Mouse (Mus musculus): Measurements from ENCODE around the gene Faap20.

Gene Faap20

GRCm38 (mm10) chr4:155249648-155250351 lies at the start of gene Faap20:
Faap20 (plus strand) TSS chr4:155249802.
- peak; percentile 87 for DNase-seq (ENCODE audit: low read depth, low spot score)

- no peak for DNase-seq (ENCODE audit: low read depth, low spot score)
These were observed 48.7 kb upstream of the Faap20 start for GRCm38 (mm10) chr4:155200861-155201390.

GRCm38 (mm10) chr4:155201764-155202163 lies 47.8 kb upstream of the Faap20 start:
- DNase-seq (ENCODE audit: low read depth, low spot score): no peak

- no peak for DNase-seq (ENCODE audit: low read depth, low spot score)
These were observed 43.7 kb upstream of the Faap20 start for GRCm38 (mm10) chr4:155205919-155206318.

DNA sequence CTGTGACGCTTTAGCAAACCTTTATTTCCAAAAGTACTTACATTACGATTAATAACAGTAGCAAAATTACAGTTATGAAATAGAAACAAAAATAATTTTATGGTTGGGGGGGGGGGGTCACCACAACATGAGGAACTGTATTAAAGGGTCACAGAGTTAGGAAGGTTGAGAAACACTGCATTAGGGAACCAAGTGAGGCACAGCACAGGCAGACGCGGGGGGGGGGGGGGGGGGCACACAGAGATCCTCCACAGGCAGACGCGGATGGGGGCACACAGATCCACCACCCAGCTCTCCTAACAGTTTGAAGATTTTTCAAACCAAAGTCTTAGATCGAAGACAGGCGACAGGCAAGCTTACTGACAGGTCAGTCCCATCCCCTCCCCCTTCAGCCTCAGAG lies 43.1 kb upstream of the Faap20 start:
- DNase-seq (ENCODE audit: low read depth, low spot score): no peak

DNA sequence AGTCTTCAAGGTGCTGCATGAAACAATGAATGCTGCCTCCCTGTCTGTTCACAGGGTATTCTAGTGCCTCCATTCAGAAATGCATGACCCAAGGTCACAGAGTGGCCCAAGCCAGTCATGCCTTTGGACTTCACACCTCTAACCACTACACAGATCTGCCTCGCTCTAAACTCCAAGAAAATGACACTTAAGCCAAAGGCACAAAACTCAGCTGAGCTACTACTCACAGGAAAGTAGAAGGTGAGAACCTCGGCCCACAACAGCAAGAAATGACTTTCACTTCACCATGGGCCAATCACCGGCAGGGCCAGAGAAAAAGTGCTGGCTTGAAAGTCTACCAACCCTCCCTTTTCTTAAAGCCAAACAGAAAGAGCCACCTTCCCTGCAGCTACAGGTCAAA lies 41.8 kb upstream of the Faap20 start:
- no peak for DNase-seq (ENCODE audit: low read depth, low spot score)

GRCm38 (mm10) chr4:155208613-155209012 lies 41.0 kb upstream of the Faap20 start:
- DNase-seq (ENCODE audit: low read depth, low spot score): no peak

- no peak for DNase-seq (ENCODE audit: low read depth, low spot score)
These were observed 40.5 kb upstream of the Faap20 start for GRCm38 (mm10) chr4:155209079-155209478.

DNA sequence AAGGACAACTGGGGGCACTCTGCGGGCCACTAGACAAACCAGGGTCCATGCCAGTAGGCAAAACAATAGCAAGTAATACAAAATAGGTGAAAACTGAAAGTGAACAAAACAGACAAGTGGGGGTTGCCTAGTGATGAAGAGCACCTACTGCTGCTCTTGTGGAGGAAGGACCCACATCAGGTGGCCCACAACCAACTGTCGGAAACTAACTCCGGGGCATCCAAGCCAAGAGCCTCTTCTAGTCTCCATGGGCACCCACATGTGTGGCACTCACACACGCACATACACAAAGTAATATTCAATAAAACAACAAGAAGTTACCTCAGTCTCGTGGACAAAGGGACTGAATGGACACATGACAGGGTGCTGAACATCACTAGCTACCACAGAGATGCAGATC lies 40.1 kb upstream of the Faap20 start:
- no peak for DNase-seq (ENCODE audit: low read depth, low spot score)

DNA sequence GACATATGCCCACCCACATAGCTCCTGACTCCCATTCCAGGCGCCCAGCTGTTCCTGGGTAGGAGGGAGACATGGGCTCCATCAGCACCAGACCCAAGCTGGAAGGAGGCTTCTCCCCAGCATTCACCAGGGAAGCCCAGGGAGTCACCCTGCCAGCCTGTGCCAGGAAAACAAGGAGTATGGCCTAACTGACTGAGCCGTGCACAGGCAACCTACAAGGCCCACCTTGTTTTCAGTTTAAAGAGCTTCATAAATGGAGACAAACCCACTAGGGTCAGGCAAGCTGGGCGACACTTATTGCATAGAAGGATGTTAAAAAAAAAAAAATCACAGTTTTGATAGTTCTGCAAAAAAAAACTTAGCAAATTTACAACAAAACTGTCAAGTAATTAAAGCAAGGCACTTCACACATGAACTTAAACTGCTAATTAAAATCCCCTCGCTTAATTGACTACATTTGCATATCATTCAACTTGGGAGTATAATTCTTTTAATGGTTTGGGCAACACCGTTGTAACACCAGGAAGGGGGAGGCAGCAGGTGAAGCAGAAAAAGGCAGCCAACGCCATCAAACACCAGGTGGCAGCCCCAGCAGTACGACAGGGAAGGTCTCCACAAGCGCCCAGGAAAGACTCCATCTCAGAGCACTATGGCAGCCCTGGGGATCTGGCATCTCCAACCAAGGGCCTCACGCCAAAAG lies 36.4 kb upstream of the Faap20 start:
- no peak for DNase-seq (ENCODE audit: low read depth, low spot score)

- no peak for DNase-seq (ENCODE audit: low read depth, low spot score)
These were observed 35.9 kb upstream of the Faap20 start for GRCm38 (mm10) chr4:155213752-155214054.

DNA sequence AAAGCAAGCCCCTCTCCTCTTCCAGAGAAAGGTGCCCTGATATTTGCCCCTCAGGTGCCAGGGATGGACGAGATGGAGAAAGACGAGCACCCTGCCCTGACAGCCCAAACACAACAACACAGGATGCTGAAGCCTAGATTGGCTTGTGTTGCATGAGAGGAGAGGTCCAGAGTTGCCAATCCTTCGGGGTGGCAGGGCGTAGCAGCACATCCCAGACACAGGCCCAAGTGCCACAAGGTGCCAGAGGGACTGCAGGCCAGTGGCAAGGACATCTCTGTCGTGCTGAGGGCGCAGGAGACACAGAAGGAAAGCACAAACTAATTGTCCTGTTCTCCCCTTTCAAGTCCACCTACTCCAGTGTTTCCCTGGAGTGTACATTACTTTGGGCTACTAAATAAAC lies 35.4 kb upstream of the Faap20 start:
- DNase-seq (ENCODE audit: low read depth, low spot score): no peak

DNA sequence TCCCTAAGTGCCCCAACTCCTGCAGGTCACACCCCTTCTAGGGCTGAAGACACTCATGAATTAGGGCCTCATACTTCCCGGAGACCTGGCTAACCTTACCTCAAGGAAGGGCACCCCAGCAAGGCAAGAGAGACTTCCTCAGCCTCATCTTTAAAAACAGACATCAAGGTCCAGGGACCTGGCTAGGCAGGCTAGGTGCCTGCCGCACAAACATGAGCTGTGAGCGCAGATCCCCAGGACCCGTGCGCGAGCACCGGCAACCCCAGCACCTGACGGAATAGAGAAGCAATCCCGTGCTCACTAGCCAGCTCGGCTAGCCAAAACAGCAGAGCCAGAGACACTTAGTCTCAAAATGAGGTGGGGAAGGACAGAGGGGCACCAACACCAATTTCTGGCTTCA lies 34.8 kb upstream of the Faap20 start:
- DNase-seq (ENCODE audit: low read depth, low spot score): no peak

- DNase-seq (ENCODE audit: low read depth, low spot score): no peak
These were observed 34.4 kb upstream of the Faap20 start for GRCm38 (mm10) chr4:155215203-155215602.

DNA sequence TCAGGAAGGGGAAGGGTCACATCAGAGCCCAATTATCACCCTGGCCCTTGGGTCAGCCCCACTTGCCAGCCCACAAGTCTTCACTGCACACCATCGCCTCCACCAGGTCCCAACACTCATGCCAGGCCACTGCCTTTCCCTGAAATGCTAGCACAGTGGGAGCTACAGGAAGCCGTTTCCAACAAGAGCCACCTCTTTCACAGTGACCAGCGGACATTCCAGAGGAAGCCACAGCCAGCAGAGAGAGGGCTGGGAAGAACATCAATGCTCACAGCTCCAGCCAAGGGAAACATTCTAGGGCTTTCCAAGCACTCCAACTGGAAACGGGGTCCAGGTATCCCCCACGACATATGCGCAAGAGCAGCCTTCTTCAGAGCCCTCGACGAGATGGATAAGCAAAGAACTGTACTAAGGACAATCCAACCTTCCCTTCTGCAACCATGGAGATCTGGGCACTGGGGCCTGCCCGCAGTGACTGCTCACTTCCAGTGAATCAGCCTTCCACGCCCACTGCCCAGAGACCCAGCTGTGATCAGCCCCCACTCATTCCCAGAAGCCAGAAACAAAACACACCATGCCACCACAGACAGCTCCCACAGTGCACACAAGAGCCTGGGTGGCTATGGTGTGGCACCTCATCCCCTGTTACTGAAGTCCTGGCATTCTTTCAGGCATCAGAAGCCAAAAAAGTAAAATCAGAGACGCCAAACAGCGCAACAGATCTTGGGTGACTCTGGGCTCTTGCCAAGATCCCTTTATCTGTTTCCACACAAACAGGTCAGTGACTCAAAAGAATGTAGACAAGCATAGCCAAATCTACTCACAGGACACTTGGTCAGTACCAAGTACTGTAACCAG lies 33.6 kb upstream of the Faap20 start:
- DNase-seq (ENCODE audit: low read depth, low spot score): no peak

GRCm38 (mm10) chr4:155217241-155218103 lies 32.1 kb upstream of the Faap20 start:
- DNase-seq (ENCODE audit: low read depth, low spot score): no peak

GRCm38 (mm10) chr4:155218104-155218732 lies 31.4 kb upstream of the Faap20 start:
- DNase-seq (ENCODE audit: low read depth, low spot score): no peak

GRCm38 (mm10) chr4:155219271-155220212 lies 30.1 kb upstream of the Faap20 start:
- DNase-seq (ENCODE audit: low read depth, low spot score): no peak

- DNase-seq (ENCODE audit: low read depth, low spot score): no peak
These were observed 29.1 kb upstream of the Faap20 start for GRCm38 (mm10) chr4:155220213-155221100.
